Mouse (Mus musculus) liver, adult 2 months (tissue): Measurements from ENCODE around the gene Cdh13. TPM values are rescaled to one million over a fixed set of nuclear protein-coding genes. Genes with fewer than 3 reads are reported as not detected.

ENCODE experiments used
- DNase-seq: peaks from one replicate; pipeline ENCODE4 v3.0.0-alpha.2; 2011; ENCODE audit warnings: low read depth, low spot score; ENCODE audit errors: extremely low read depth
- H3K27ac ChIP-seq: fragments of 200-500 bp; replicated peaks from 2 replicates; pipeline ENCODE4 v1.5.1; 2012; ENCODE audit warnings: low read depth, mild to moderate bottlenecking, control low read depth, inconsistent platforms, low read length; ENCODE audit not compliant: insufficient read depth
- H3K27me3 ChIP-seq: fragments of 200-500 bp; 2 replicates; pipeline ENCODE4 v1.6.1; 2012; ENCODE audit warnings: mild to moderate bottlenecking, moderate library complexity, low read length, inconsistent platforms; ENCODE audit not compliant: control insufficient read depth, insufficient read depth
- H3K36me3 ChIP-seq: fragments of 200-500 bp; 2 replicates; pipeline ENCODE4 v1.6.1; 2012; ENCODE audit warnings: low read length, inconsistent platforms; ENCODE audit not compliant: control insufficient read depth, insufficient read depth
- H3K4me1 ChIP-seq: fragments of 200-500 bp; 2 replicates; pipeline ENCODE4 v1.6.1; 2011; ENCODE audit warnings: low read length; ENCODE audit not compliant: control insufficient read depth, insufficient read depth
- H3K4me3 ChIP-seq: fragments of 200-500 bp; 2 replicates; pipeline ENCODE4 v1.5.1; 2011; ENCODE audit warnings: low read depth, mild to moderate bottlenecking, control low read depth, low read length, moderate library complexity; ENCODE audit not compliant: insufficient read depth
- H3K79me2 ChIP-seq: fragments of 200-500 bp; 2 replicates; pipeline ENCODE4 v1.6.1; 2012; ENCODE audit warnings: inconsistent platforms, mild to moderate bottlenecking, low read length, moderate library complexity; ENCODE audit not compliant: control insufficient read depth, insufficient read depth
- H3K9ac ChIP-seq: fragments of 200-500 bp; 2 replicates; pipeline ENCODE4 v1.6.1; 2012; ENCODE audit warnings: low read depth, mild to moderate bottlenecking, control low read depth, inconsistent platforms, low read length
- CTCF ChIP-seq: fragments of 200-500 bp; IDR thresholded peaks from 2 replicates; pipeline ENCODE4 v1.5.1; 2011; ENCODE audit warnings: low read depth, low read length, control low read depth
- POLR2A ChIP-seq: fragments of 200-500 bp; IDR thresholded peaks from 2 replicates; pipeline ENCODE4 v1.6.1; 2011; ENCODE audit warnings: low read length, control low read depth; ENCODE audit not compliant: insufficient read depth; ENCODE audit errors: extremely low read depth
- WGBS: fragments of 180-500 bp; shearing (Covaris S2); methylation state at CpG from one replicate; pipeline ENCODE4 v1.1.7; 2018; 5-methylcytosine and 5-hydroxymethylcytosine counted together
- polyA plus RNA-seq: library from polyadenylated mRNA; depleted of rRNA; stranded (reverse); fragments of >200 nt; gene quantifications from 2 replicates; pipeline ENCODE4 v1.2.3, GENCODE M21; 2012
- total RNA-seq: library from RNA; depleted of rRNA; stranded (reverse); fragments of >200 nt; gene quantifications from 2 replicates; pipeline ENCODE4 v1.2.3, GENCODE M21; 2014

The Cdh13 gene
- total and polyA plus RNA-seq, 2 experiments, result 1.5 to 2.1 TPM

DNA sequence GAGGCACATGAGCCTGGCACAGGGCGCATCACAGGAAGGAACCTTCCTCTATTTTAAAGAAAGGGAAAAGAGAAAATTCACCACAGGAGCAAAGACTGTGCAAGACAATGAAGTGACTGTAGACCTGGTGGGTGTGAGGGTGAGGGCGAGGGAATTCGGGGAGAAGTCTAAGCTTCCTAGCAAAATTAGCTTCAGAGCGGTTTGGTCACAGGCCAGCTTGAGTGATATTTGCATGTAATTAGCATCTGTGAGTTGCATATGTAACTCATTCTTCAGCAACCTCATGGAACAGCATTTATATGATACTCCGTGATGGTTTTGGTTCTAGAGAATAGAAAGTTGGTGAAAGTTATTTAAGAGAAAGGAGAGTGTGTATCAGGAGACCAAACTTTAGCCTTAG lies 73.5 kb downstream of the Cdh13 start:
- no peak overlapping the region for H3K9ac ChIP-seq
- no peak overlapping the region for H3K4me3 ChIP-seq
- H3K79me2 ChIP-seq, result no peaks in the 10 kb centered on the region
- TF ChIP-seq CTCF, result no peak
- TF ChIP-seq POLR2A, result no peak
- H3K4me1 ChIP-seq, result no peaks in the 10 kb centered on the region
- H3K27ac ChIP-seq, result no peak overlapping the region
- no peak for DNase-seq
- WGBS, result 87% methylated on average over 5 of the region's 5 CpGs
- H3K36me3 ChIP-seq, result no peaks in the 10 kb centered on the region
- H3K27me3 ChIP-seq, result no peaks in the 10 kb centered on the region

- no peak for DNase-seq
- Histone ChIP-seq H3K4me3 (no peak overlapping the region), H3K36me3 (no peaks in the 10 kb centered on the region), H3K9ac (no peak overlapping the region), H3K4me1 (no peaks in the 10 kb centered on the region), H3K79me2 (no peaks in the 10 kb centered on the region), H3K27ac (no peak overlapping the region), H3K27me3 (no peaks in the 10 kb centered on the region)
- 88% methylated on average over 7 of the region's 7 CpGs for WGBS
- no peak for TF ChIP-seq CTCF
- no peak for TF ChIP-seq POLR2A
These were observed 74.1 kb downstream of the Cdh13 start for GRCm38 (mm10) chr8:118357596-118357995.

GRCm38 (mm10) chr8:118363781-118364180 lies 80.2 kb downstream of the Cdh13 start:
- no peak for TF ChIP-seq CTCF
- TF ChIP-seq POLR2A, result no peak
- no peak for DNase-seq
- Histone ChIP-seq H3K36me3 (no peaks in the 10 kb centered on the region), H3K4me1 (no peaks in the 10 kb centered on the region), H3K79me2 (no peaks in the 10 kb centered on the region), H3K27me3 (no peaks in the 10 kb centered on the region), H3K27ac (no peak overlapping the region), H3K9ac (no peak overlapping the region), H3K4me3 (no peak overlapping the region)
- 72% methylated on average over 3 of the region's 3 CpGs for WGBS

DNA sequence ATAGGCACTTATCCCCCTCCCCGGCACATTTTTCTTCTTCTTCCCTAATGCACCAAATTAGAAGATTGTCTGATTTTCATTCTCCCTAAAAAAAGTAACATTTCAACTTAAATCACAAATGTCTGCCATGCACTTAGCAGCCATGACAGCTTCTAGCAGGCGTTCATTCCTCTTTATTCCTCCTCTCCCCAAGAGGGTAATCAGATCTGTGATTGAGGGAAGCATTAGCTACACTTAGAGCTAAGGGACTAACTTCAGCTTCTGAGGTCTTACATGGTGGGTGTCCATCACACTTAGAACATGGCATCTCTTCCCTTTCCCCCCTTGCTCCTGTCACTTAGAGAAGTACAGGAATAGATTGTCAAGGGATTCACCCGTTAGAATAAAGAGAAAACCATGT lies 89.6 kb downstream of the Cdh13 start:
- no peaks in the 10 kb centered on the region for H3K27me3 ChIP-seq
- H3K4me3 ChIP-seq, result no peak overlapping the region
- TF ChIP-seq CTCF (no peak), POLR2A (no peak)
- 75% methylated on average over 3 of the region's 3 CpGs for WGBS
- no peak overlapping the region for H3K9ac ChIP-seq
- H3K36me3 ChIP-seq, result no peaks in the 10 kb centered on the region
- DNase-seq, result no peak
- H3K79me2 ChIP-seq, result no peaks in the 10 kb centered on the region
- no peaks in the 10 kb centered on the region for H3K4me1 ChIP-seq
- H3K27ac ChIP-seq, result no peak overlapping the region

GRCm38 (mm10) chr8:118374738-118375137 lies 91.2 kb downstream of the Cdh13 start:
- no peak for DNase-seq
- Histone ChIP-seq H3K27me3 (no peaks in the 10 kb centered on the region), H3K4me1 (no peaks in the 10 kb centered on the region), H3K4me3 (no peak overlapping the region), H3K79me2 (no peaks in the 10 kb centered on the region), H3K36me3 (no peaks in the 10 kb centered on the region), H3K9ac (no peak overlapping the region), H3K27ac (no peak overlapping the region)
- no peak for TF ChIP-seq POLR2A
- WGBS, result 76% methylated on average over 6 of the region's 6 CpGs

GRCm38 (mm10) chr8:118376791-118377190 lies 93.3 kb downstream of the Cdh13 start:
- no peak for DNase-seq
- Histone ChIP-seq H3K79me2 (no peaks in the 10 kb centered on the region), H3K27ac (no peak overlapping the region), H3K9ac (no peak overlapping the region), H3K27me3 (no peaks in the 10 kb centered on the region), H3K4me1 (no peaks in the 10 kb centered on the region), H3K4me3 (no peak overlapping the region), H3K36me3 (no peaks in the 10 kb centered on the region)
- 21% methylated on average over 3 of the region's 3 CpGs for WGBS
- no peak for TF ChIP-seq POLR2A
- no peak for TF ChIP-seq CTCF
